Mouse (Mus musculus) olfactory bulb, adult 2 months (tissue): ENCODE data around the gene Ptprb. TPM values are rescaled to one million over a fixed set of nuclear protein-coding genes. Genes with fewer than 3 reads are reported as not detected.

Experiments used
- H3K27ac ChIP-seq: fragments of 200-500 bp; 2 replicates; pipeline ENCODE4 v1.5.1; 2012; ENCODE audit warnings: low read depth, low read length; ENCODE audit not compliant: insufficient read depth
- H3K4me1 ChIP-seq: fragments of 200-500 bp; 2 replicates; pipeline ENCODE4 v1.6.1; 2012; ENCODE audit warnings: low read length; ENCODE audit not compliant: control insufficient read depth, insufficient read depth
- H3K4me3 ChIP-seq: fragments of 200-500 bp; 2 replicates; pipeline ENCODE4 v1.5.1; 2012; ENCODE audit warnings: mild to moderate bottlenecking, low read depth, low read length, moderate library complexity; ENCODE audit not compliant: insufficient read depth
- CTCF ChIP-seq: fragments of 200-500 bp; IDR thresholded peaks from 2 replicates; pipeline ENCODE4 v1.5.1; 2012; ENCODE audit warnings: low read depth, mild to moderate bottlenecking, low read length, moderate library complexity; ENCODE audit not compliant: insufficient read depth
- POLR2A ChIP-seq: fragments of 200-500 bp; IDR thresholded peaks from 2 replicates; pipeline ENCODE4 v1.6.1; 2012; ENCODE audit warnings: mild to moderate bottlenecking, low read depth, low read length, moderate library complexity; ENCODE audit not compliant: insufficient read depth
- WGBS: fragments of 180-500 bp; shearing (Covaris S2); methylation state at CpG from one replicate; pipeline ENCODE4 v1.1.7; 2018; 5-methylcytosine and 5-hydroxymethylcytosine counted together
- polyA plus RNA-seq: library from polyadenylated mRNA; stranded (reverse); fragments of >200 nt; gene quantifications from 2 replicates; pipeline ENCODE4 v1.2.4, GENCODE M21; 2012; ENCODE audit warnings: low replicate concordance; ENCODE audit not compliant: missing spikeins, insufficient read depth, insufficient read length

The Ptprb gene
- polyA plus RNA-seq, 1 experiment: not detected

DNA sequence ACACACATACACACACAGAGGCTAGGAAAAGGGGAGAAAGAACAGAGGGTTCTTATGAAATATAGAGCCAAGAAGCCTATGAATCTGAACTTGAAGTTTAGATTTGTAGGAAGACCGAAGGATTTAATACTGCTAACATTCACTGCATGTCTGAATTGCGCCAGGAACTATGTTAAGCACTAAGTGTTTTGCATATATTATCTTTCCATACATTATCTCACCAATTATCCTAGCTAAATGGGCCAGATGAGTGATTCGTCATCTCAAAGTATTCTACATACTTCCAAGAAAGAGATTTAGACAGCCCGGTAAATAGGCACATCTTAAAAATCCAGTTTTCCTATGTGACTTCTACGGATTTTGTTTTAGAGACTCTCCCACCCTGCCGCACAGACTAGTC, 129.7 kb downstream of the Ptprb start:
- WGBS: 96% methylated on average over 6 of the region's 6 CpGs
- peaks cover 6% of the 10 kb centered on the region for H3K4me1 ChIP-seq
- no peak overlapping the region for H3K27ac ChIP-seq
- no peak overlapping the region for H3K4me3 ChIP-seq
- TF ChIP-seq POLR2A (no peak), CTCF (no peak)

DNA sequence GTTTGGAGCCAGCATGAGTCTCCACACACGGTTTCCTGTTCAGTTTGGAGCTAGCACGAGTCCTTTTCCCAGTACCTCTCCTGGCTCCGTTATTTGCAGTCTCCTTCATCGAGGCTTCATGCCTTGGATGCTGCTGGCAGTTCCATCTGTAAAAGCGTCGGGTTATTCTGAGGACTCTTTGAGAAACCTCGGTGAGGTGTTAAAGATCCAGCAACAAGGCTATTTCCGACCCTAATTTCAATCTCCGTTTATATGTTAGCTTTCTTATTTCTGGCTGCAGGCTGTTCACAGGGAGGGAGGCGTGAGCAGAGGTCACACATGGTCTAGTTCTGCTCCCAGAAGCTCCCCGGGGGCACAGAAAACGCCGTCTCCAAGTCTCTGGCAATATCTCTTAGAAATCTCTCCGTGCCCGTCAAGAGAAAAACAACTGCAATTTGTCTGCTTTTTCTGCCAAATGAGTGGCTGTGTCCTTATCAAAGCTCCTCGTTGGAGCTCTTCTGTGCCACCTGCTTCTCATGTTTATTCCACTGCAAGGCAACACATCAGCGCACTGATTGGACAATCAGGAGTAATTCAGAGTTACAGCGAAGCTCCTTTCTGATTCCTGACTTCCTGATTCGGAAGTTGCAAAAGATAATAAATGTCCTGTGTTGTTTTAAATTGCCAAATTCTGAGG, 132.5 kb downstream of the Ptprb start:
- no peak overlapping the region for H3K27ac ChIP-seq
- H3K4me1 ChIP-seq: peaks cover 6% of the 10 kb centered on the region
- TF ChIP-seq POLR2A (no peak), CTCF (no peak)
- WGBS: 23% methylated on average over 19 of the region's 19 CpGs
- H3K4me3 ChIP-seq: no peak overlapping the region

DNA sequence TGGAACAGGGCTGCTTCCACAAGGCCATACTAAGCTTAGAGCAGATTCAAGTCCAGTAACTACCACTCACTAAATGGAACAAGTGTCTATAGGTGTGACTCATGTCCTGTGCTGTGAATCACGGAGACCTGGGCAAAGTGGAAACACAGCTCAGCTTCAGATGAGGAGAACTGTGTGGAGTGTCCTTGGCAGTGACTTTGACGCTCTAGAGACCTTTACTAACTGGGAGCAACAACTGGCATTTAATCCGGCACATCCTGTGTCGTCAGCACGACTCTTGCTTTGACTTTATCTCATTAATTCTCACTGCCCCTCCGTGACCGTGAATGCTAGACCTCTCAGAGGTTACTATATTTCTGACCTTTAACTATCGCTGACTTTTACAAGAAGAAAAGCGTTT, 135.5 kb downstream of the Ptprb start:
- peaks cover 6% of the 10 kb centered on the region for H3K4me1 ChIP-seq
- TF ChIP-seq POLR2A: no peak
- H3K27ac ChIP-seq: no peak overlapping the region
- H3K4me3 ChIP-seq: no peak overlapping the region
- WGBS: 73% methylated on average over 9 of the region's 9 CpGs

DNA sequence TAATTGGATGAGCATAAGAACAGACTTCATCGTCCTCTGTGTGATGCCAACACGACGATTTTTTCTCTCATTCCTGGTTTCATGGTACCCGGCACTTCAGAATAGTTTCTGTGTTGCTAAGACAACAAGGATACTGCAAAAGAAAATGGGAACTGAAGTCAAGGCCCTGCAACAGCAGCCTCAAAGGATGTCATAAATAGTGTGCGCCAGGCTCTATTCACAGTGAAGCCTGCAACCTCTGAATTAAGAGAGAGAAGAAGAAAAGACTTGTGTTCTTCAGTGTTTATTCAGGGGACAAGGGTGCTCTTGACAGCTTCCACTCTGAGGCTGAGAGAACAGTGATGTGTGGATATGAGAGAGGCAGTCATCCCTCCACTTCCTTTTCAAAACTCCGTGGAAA, 140.8 kb downstream of the Ptprb start:
- Histone ChIP-seq H3K4me3 (no peak overlapping the region), H3K27ac (no peak overlapping the region), H3K4me1 (peaks cover 7% of the 10 kb centered on the region)
- WGBS: 45% methylated on average over 6 of the region's 6 CpGs
- TF ChIP-seq CTCF (no peak), POLR2A (no peak)

DNA sequence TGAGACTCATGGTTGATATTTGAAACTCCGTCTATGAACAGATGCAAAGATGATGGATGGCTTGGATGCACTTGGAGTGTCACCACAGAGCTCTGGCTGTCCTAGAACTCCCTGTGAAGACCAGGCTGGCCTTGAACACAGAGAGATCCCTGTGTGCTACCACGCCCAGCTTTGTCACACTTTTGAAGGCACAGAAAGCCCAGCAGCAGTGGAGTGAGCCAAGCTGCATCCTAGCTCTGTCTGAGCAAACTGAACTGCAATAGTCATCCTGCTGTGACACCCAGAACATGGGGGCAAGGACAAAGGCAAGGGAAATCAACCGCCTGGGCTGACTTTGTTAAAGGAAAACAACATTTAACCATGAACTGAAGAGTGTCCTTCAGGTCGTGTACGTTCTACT, 141.4 kb downstream of the Ptprb start:
- TF ChIP-seq CTCF: no peak
- TF ChIP-seq POLR2A: no peak
- H3K4me1 ChIP-seq: peaks cover 7% of the 10 kb centered on the region
- no peak overlapping the region for H3K27ac ChIP-seq
- no peak overlapping the region for H3K4me3 ChIP-seq
- WGBS: 66% methylated on average over 5 of the region's 5 CpGs

DNA sequence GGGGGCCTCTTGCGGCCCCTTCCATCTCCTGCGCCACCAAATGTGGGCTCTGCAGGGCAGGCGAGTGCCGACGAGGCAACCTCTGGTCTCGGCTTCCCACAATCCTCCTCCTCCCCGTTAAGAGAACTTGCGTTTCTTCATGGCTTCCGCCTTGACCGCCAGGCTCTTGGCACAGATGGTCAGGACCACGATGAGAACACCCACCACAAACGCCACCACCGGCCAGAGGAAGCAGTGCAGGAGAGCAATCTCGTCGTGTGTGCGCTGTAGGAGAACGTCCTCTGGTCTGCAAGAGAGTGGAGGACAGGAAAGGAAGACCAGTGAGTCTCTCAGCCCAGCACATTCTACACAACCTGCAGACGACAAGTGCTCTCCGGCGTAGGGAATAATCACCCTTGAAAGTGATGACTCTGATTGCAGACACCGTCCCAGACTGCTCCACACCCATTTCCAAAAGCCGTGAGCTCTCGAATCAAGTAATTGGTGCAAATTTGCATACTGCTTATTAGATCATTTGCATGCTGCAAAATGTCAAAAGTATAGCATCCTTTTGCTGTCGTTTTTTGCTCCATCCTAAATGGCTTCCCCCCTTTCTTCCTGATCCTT, 142.9 kb downstream of the Ptprb start:
- peaks cover 7% of the 10 kb centered on the region for H3K4me1 ChIP-seq
- TF ChIP-seq CTCF (no peak), POLR2A (no peak)
- no peak overlapping the region for H3K27ac ChIP-seq
- no peak overlapping the region for H3K4me3 ChIP-seq
- 74% methylated on average over 24 of the region's 24 CpGs for WGBS

DNA sequence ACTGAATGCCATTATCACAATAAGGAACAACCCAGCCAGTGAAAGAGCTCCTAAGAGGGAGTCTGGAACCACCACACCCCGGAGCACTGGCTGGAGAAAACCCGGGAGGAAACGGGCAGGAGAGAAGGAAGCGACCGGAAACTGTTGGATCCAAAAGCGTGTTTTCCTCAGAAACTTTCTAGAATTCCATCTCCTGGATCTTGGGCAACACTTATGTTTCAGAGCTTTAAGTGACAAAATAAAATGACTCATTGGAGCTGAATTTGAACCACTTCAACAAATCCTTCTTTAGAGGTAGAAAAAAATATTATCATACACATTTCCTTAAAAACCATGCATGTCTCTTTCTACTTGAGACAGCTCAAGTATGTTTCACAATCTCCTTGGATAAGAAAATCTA, 145.7 kb downstream of the Ptprb start:
- 39% methylated on average over 6 of the region's 6 CpGs for WGBS
- Histone ChIP-seq H3K4me1 (peaks cover 7% of the 10 kb centered on the region), H3K27ac (no peak overlapping the region), H3K4me3 (no peak overlapping the region)
- no peak for TF ChIP-seq CTCF
- TF ChIP-seq POLR2A: no peak

DNA sequence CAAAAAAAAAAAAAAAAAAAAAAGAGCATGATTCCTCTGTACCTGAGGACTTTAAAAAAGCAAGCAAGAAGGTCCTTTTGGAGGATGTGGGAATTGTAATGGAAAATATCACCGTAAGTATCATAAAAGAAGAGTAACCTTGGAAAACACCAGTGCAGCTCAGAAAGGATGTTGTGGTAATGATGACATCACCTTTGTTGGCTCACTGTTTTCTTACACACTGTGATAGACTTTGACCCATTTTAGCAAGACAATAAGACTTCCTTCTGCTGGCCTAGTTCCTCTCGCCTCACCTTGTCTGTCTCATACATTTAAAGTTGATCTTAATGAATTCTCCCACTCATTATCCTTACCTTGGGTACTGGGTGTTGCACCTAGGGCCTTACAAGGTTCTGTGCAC, 147.2 kb downstream of the Ptprb start:
- Histone ChIP-seq H3K4me1 (peaks cover 4% of the 10 kb centered on the region), H3K4me3 (no peak overlapping the region), H3K27ac (no peak overlapping the region)
- no peak for TF ChIP-seq CTCF
- WGBS: 89% methylated on average over 2 of the region's 2 CpGs

DNA sequence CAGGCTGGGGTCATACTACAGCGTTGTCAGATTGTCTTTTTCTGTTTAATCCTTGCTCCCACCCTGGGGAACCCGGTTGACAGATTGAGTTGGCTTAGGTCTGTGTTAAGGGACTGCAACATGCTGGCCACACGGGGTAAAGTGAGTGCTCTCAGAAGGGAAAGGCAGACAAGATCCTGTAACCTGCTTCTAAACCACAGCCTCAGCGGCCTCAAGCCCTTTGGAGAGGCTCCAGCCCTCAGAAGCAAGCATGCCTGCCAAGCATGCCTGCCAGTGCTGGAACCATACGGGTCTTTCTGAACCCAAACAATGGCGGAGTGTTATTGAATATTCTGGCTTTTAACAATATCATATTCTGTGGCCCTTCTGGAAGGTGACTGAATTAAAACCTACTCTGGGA, 149.6 kb downstream of the Ptprb start:
- TF ChIP-seq POLR2A (no peak), CTCF (no peak)
- Histone ChIP-seq H3K4me3 (no peak overlapping the region), H3K27ac (no peak overlapping the region), H3K4me1 (peaks cover 8% of the 10 kb centered on the region)
- 70% methylated on average over 6 of the region's 6 CpGs for WGBS
